Mouse (Mus musculus) granulocyte monocyte progenitor cell, adult 5-6 weeks (primary cell): ENCODE measurements around the gene Repin1. TPM values are rescaled to one million over a fixed set of nuclear protein-coding genes. Genes with fewer than 3 reads are reported as not detected.

ENCODE experiments used
- total RNA-seq, 2 experiments: library from RNA; stranded (forward) in 1 of 2; stranded (reverse) in 1 of 2; fragments of 200-712, 200-1000 nt in 1 of 2; fragments of >200 nt in 1 of 2; fragmentation: Nextera tagmentation in 1 of 2; gene quantifications; 2 replicates each; pipeline ENCODE4 v1.2.3; 2014 to 2017

Gene Repin1
- total RNA-seq, 2 experiments from 2014 or later: 12.0 to 18.8 TPM

Other genes starting within 250 kb of the Repin1 start
- gene Krba1, start 198.3 kb upstream of the Repin1 start, total RNA-seq (2014; fragmentation: Nextera tagmentation): 2.7 and 6.7 TPM in 2 replicates
- gene Krba1, start 198.3 kb upstream of the Repin1 start, total RNA-seq (2017): 0.98 and 1.8 TPM in 2 replicates
- gene Zfp467, start 148.1 kb upstream of the Repin1 start, total RNA-seq (2014; fragmentation: Nextera tagmentation): 3.0 and 6.3 TPM in 2 replicates
- 0.57 and 3.1 TPM in 2 replicates for gene Zfp467, start 148.1 kb upstream of the Repin1 start, total RNA-seq (2017)
- gene Sspo, start 145.7 kb upstream of the Repin1 start, total RNA-seq (2014; fragmentation: Nextera tagmentation): not detected in 2 replicates
- gene Sspo, start 145.7 kb upstream of the Repin1 start, total RNA-seq (2017): not detected in 2 replicates
- not detected in 2 replicates for gene Atp6v0e2, start 56.3 kb upstream of the Repin1 start, total RNA-seq (2014; fragmentation: Nextera tagmentation)
- not detected in 2 replicates for gene Atp6v0e2, start 56.3 kb upstream of the Repin1 start, total RNA-seq (2017)
- gene Lrrc61, start 39.1 kb upstream of the Repin1 start, total RNA-seq (2014; fragmentation: Nextera tagmentation): 11.3 and 12.5 TPM in 2 replicates
- gene Lrrc61, start 39.1 kb upstream of the Repin1 start, total RNA-seq (2017): 5.4 and 7.3 TPM in 2 replicates
- not detected in 2 replicates for gene Rarres2, start 21.1 kb upstream of the Repin1 start, total RNA-seq (2014; fragmentation: Nextera tagmentation)
- not detected in 2 replicates for gene Rarres2, start 21.1 kb upstream of the Repin1 start, total RNA-seq (2017)
- gene Gm45021, start 4.3 kb upstream of the Repin1 start, total RNA-seq (2014; fragmentation: Nextera tagmentation): not detected in 2 replicates
- not detected in 2 replicates for gene Gm45021, start 4.3 kb upstream of the Repin1 start, total RNA-seq (2017)
- gene Gm44965, start 58 bp downstream of the Repin1 start, total RNA-seq (2014; fragmentation: Nextera tagmentation): not detected in 2 replicates
- not detected in 2 replicates for gene Gm44965, start 58 bp downstream of the Repin1 start, total RNA-seq (2017)
- gene Zfp775, start 8.2 kb downstream of the Repin1 start, total RNA-seq (2014; fragmentation: Nextera tagmentation): 2.2 TPM in 1 of 2 replicates, not detected in the other
- 0.99 and 1.7 TPM in 2 replicates for gene Zfp775, start 8.2 kb downstream of the Repin1 start, total RNA-seq (2017)
- 1.3 TPM in 1 of 2 replicates, not detected in the other for gene AI854703, start 32.9 kb downstream of the Repin1 start, total RNA-seq (2014; fragmentation: Nextera tagmentation)
- gene AI854703, start 32.9 kb downstream of the Repin1 start, total RNA-seq (2017): 0.05 and 0.13 TPM in 2 replicates
- gene Gimap8, start 53.4 kb downstream of the Repin1 start, total RNA-seq (2014; fragmentation: Nextera tagmentation): not detected in 2 replicates
- 0.34 and 0.72 TPM in 2 replicates for gene Gimap8, start 53.4 kb downstream of the Repin1 start, total RNA-seq (2017)
- gene Gimap9, start 82.2 kb downstream of the Repin1 start, total RNA-seq (2014; fragmentation: Nextera tagmentation): 8.3 and 10.3 TPM in 2 replicates
- 9.4 and 16.1 TPM in 2 replicates for gene Gimap9, start 82.2 kb downstream of the Repin1 start, total RNA-seq (2017)
- gene Gimap4, start 90.7 kb downstream of the Repin1 start, total RNA-seq (2014; fragmentation: Nextera tagmentation): not detected in 2 replicates
- 0.60 and 1.3 TPM in 2 replicates for gene Gimap4, start 90.7 kb downstream of the Repin1 start, total RNA-seq (2017)
- 0.58 and 1.4 TPM in 2 replicates for gene Gimap6, start 114.3 kb downstream of the Repin1 start, total RNA-seq (2014; fragmentation: Nextera tagmentation)
- 4.1 and 6.3 TPM in 2 replicates for gene Gimap6, start 114.3 kb downstream of the Repin1 start, total RNA-seq (2017)
- gene Gm28053, start 124.7 kb downstream of the Repin1 start, total RNA-seq (2014; fragmentation: Nextera tagmentation): 11.1 TPM in 1 of 2 replicates, not detected in the other
- gene Gm28053, start 124.7 kb downstream of the Repin1 start, total RNA-seq (2017): 3.1 TPM in 1 of 2 replicates, not detected in the other
- gene Gimap7, start 124.7 kb downstream of the Repin1 start, total RNA-seq (2014; fragmentation: Nextera tagmentation): not detected in 2 replicates
- not detected in 2 replicates for gene Gimap7, start 124.7 kb downstream of the Repin1 start, total RNA-seq (2017)
- 0.43 and 3.1 TPM in 2 replicates for gene Gimap1, start 145.2 kb downstream of the Repin1 start, total RNA-seq (2014; fragmentation: Nextera tagmentation)
- 0.93 and 2.0 TPM in 2 replicates for gene Gimap1, start 145.2 kb downstream of the Repin1 start, total RNA-seq (2017)
- 0.75 TPM in 1 of 2 replicates, not detected in the other for gene Gimap5, start 152.3 kb downstream of the Repin1 start, total RNA-seq (2014; fragmentation: Nextera tagmentation)
- gene Gimap5, start 152.3 kb downstream of the Repin1 start, total RNA-seq (2017): 0.09 TPM in 1 of 2 replicates, not detected in the other
- gene Gimap3, start 177.0 kb downstream of the Repin1 start, total RNA-seq (2014; fragmentation: Nextera tagmentation): not detected in 2 replicates
- 0.34 TPM in 1 of 2 replicates, not detected in the other for gene Gimap3, start 177.0 kb downstream of the Repin1 start, total RNA-seq (2017)
- 36.2 and 69.4 TPM in 2 replicates for gene Tmem176a, start 247.0 kb downstream of the Repin1 start, total RNA-seq (2014; fragmentation: Nextera tagmentation)
- 18.9 and 45.3 TPM in 2 replicates for gene Tmem176a, start 247.0 kb downstream of the Repin1 start, total RNA-seq (2017)
- 127 TPM in 2 replicates for gene Tmem176b, start 247.6 kb downstream of the Repin1 start, total RNA-seq (2014; fragmentation: Nextera tagmentation)
- 88.4 and 105 TPM in 2 replicates for gene Tmem176b, start 247.6 kb downstream of the Repin1 start, total RNA-seq (2017)